Mouse (Mus musculus): Measurements from ENCODE around the gene Ufd1. TPM values are rescaled to one million over a fixed set of nuclear protein-coding genes. Genes with fewer than 3 reads are reported as not detected.

Ufd1 gene
- polyA plus RNA-seq, 2 experiments: 19.3 to 29.8 TPM

- Histone ChIP-seq H3K36me3 (replicated peaks; ENCODE audit: control insufficient read depth, insufficient read depth, low read depth) (peaks cover 31% of the 10 kb centered on the region), H3K4me2 (ENCODE audit: low read depth) (peak overlapping the region; percentile 99), H3K4me1 (replicated peaks; ENCODE audit: control insufficient read depth in 2 of 2, insufficient read depth in 2 of 2, low read length in 1 of 2) (peaks cover 13 to 14% of the 10 kb centered on the region in 2 experiments), H3K9ac (replicated peaks) (peak overlapping the region; percentile 79), H3K27me3 (ENCODE audit: control insufficient read depth, insufficient read depth, low read length) (no peaks in the 10 kb centered on the region), H3K27ac (peak overlapping the region; percentile 80), H3K4me3 (ENCODE audit: insufficient read depth in 1 of 2, low read depth in 2 of 2, low read length in 2 of 2) (peak overlapping the region; percentile 89 to 97), H3K9me3 (ENCODE audit: control insufficient read depth, low read length) (no peaks in the 10 kb centered on the region)
- no peak; the same call in 1 of the 2 replicates for ATAC-seq (ENCODE audit: insufficient read depth)
- no peak for TF ChIP-seq EP300 (IDR thresholded peaks at IDR 0.05; ENCODE audit: low read depth)
- no peak for TF ChIP-seq CTCF (IDR thresholded peaks at IDR 0.05; ENCODE audit: low read depth)
- no peak for DNase-seq (ENCODE audit: low read depth in 3 of 3, low spot score in 3 of 3)
- under 1% methylated on average over 17 of the region's 17 CpGs for WGBS (ENCODE audit: insufficient replicate concordance)
Measured at GRCm38 (mm10) chr16:18876091-18876441, 64.5 kb downstream of the Ufd1 start.

GRCm38 (mm10) chr16:18876442-18877308 lies 65.1 kb downstream of the Ufd1 start, which contains the start of the genes Mrpl40 and Hira:
TSS of gene Mrpl40 (minus strand) at chr16:18876862.
TSS of gene Hira (plus strand) at chr16:18877037.
- DNase-seq (ENCODE audit: low read depth in 3 of 3, low spot score in 3 of 3): peak; percentile 84 to 88 (median 87)
- TF ChIP-seq EP300 (IDR thresholded peaks at IDR 0.05; ENCODE audit: low read depth) (peak; percentile 62), CTCF (IDR thresholded peaks at IDR 0.05; ENCODE audit: low read depth) (no peak; the same call in 1 of the 2 replicates)
- Histone ChIP-seq H3K9ac (replicated peaks) (peak within 1 kb of the TSS; percentile 92), H3K4me1 (replicated peaks; ENCODE audit: control insufficient read depth in 2 of 2, insufficient read depth in 2 of 2, low read length in 1 of 2) (peaks cover 10 to 12% of the 10 kb centered on the region in 2 experiments), H3K27me3 (ENCODE audit: control insufficient read depth, insufficient read depth, low read length) (no peaks in the 10 kb centered on the region), H3K36me3 (replicated peaks; ENCODE audit: control insufficient read depth, insufficient read depth, low read depth) (peaks cover 25% of the 10 kb centered on the region), H3K9me3 (ENCODE audit: control insufficient read depth, low read length) (no peaks in the 10 kb centered on the region), H3K27ac (peak within 1 kb of the TSS; percentile 95), H3K4me2 (ENCODE audit: low read depth) (peak within 1 kb of the TSS; percentile 99), H3K4me3 (ENCODE audit: insufficient read depth in 1 of 2, low read depth in 2 of 2, low read length in 2 of 2) (peak within 1 kb of the TSS; percentile 89 to 97)
- 0% methylated on average over 91 of the region's 93 CpGs for WGBS (ENCODE audit: insufficient replicate concordance)
- ATAC-seq (ENCODE audit: insufficient read depth): peak; percentile 90

GRCm38 (mm10) chr16:18877386-18878090 lies 66.0 kb downstream of the Ufd1 start:
- H3K4me3 ChIP-seq (ENCODE audit: insufficient read depth in 1 of 2, low read depth in 2 of 2, low read length in 2 of 2): peak overlapping the region; percentile 80 to 97
- peak overlapping the region; percentile 95 for H3K27ac ChIP-seq
- 1% methylated on average over 43 of the region's 43 CpGs for WGBS (ENCODE audit: insufficient replicate concordance)
- H3K27me3 ChIP-seq (ENCODE audit: control insufficient read depth, insufficient read depth, low read length): no peaks in the 10 kb centered on the region
- peak; percentile 53 for TF ChIP-seq CTCF (IDR thresholded peaks at IDR 0.05; ENCODE audit: low read depth)
- no peak for TF ChIP-seq EP300 (IDR thresholded peaks at IDR 0.05; ENCODE audit: low read depth)
- peaks cover 17% of the 10 kb centered on the region for H3K36me3 ChIP-seq (replicated peaks; ENCODE audit: control insufficient read depth, insufficient read depth, low read depth)
- H3K4me2 ChIP-seq (ENCODE audit: low read depth): peak overlapping the region; percentile 99
- ATAC-seq (ENCODE audit: insufficient read depth): peak; percentile 9
- H3K9ac ChIP-seq (replicated peaks): peak overlapping the region; percentile 92
- peak in 2 of 3 experiments; percentile 41 to 60 for DNase-seq (ENCODE audit: low read depth in 3 of 3, low spot score in 3 of 3)
- H3K9me3 ChIP-seq (ENCODE audit: control insufficient read depth, low read length): no peaks in the 10 kb centered on the region
- H3K4me1 ChIP-seq (replicated peaks; ENCODE audit: control insufficient read depth in 2 of 2, insufficient read depth in 2 of 2, low read length in 1 of 2): peaks cover 10 to 12% of the 10 kb centered on the region in 2 experiments

GRCm38 (mm10) chr16:18878091-18878720 lies 66.6 kb downstream of the Ufd1 start:
- ATAC-seq (ENCODE audit: insufficient read depth) (no peak), DNase-seq (ENCODE audit: low read depth in 3 of 3, low spot score in 3 of 3) (no peak)
- Histone ChIP-seq H3K27me3 (ENCODE audit: control insufficient read depth, insufficient read depth, low read length) (no peaks in the 10 kb centered on the region), H3K27ac (peak overlapping the region; percentile 95), H3K4me3 (ENCODE audit: insufficient read depth in 1 of 2, low read depth in 2 of 2, low read length in 2 of 2) (peak overlapping the region; percentile 80 to 97), H3K4me2 (ENCODE audit: low read depth) (peak overlapping the region; percentile 99), H3K4me1 (replicated peaks; ENCODE audit: control insufficient read depth in 2 of 2, insufficient read depth in 2 of 2, low read length in 1 of 2) (peaks cover 10 to 12% of the 10 kb centered on the region in 2 experiments), H3K9me3 (ENCODE audit: control insufficient read depth, low read length) (no peaks in the 10 kb centered on the region), H3K9ac (replicated peaks) (peak overlapping the region; percentile 92), H3K36me3 (replicated peaks; ENCODE audit: control insufficient read depth, insufficient read depth, low read depth) (peaks cover 13% of the 10 kb centered on the region)
- 14% methylated on average over 20 of the region's 20 CpGs for WGBS (ENCODE audit: insufficient replicate concordance)
- no peak for TF ChIP-seq EP300 (IDR thresholded peaks at IDR 0.05; ENCODE audit: low read depth)
- TF ChIP-seq CTCF (IDR thresholded peaks at IDR 0.05; ENCODE audit: low read depth): no peak

All from liver, embryonic 14.5 days (tissue).